Mouse (Mus musculus) neural tube, embryonic 12.5 days (tissue): ENCODE results near the gene St3gal3. TPM values are rescaled to one million over a fixed set of nuclear protein-coding genes. Genes with fewer than 3 reads are reported as not detected.

Experiments
- ATAC-seq: fragments of 200-750 bp; cut with Nextera tagmentation; 2 replicates; pipeline ENCODE4 v1.8.0; 2017; ENCODE audit warnings: low read depth, mild to moderate bottlenecking, moderate TSS enrichment, moderate library complexity; ENCODE audit not compliant: low FRiP score
- H3K27ac ChIP-seq: fragments of 300-500 bp; sonication (generic); 2 replicates; pipeline ENCODE4 v1.5.1; 2016
- H3K27me3 ChIP-seq: fragments of 300-500 bp; sonication (generic); replicated peaks from 2 replicates; pipeline ENCODE4 v1.6.1; 2016; ENCODE audit warnings: mild to moderate bottlenecking
- H3K36me3 ChIP-seq: fragments of 300-500 bp; sonication (generic); 2 replicates; pipeline ENCODE4 v1.6.1; 2016; ENCODE audit warnings: mild to moderate bottlenecking
- H3K4me1 ChIP-seq: fragments of 300-500 bp; sonication (generic); 2 replicates; pipeline ENCODE4 v1.6.1; 2016
- H3K4me2 ChIP-seq: fragments of 300-500 bp; sonication (generic); replicated peaks from 2 replicates; pipeline ENCODE4 v1.6.1; 2016; ENCODE audit warnings: mild to moderate bottlenecking
- H3K4me3 ChIP-seq: fragments of 300-500 bp; sonication (generic); 2 replicates; pipeline ENCODE4 v1.5.1; 2016
- H3K9ac ChIP-seq: fragments of 300-500 bp; sonication (generic); 2 replicates; pipeline ENCODE4 v1.6.1; 2016; ENCODE audit warnings: mild to moderate bottlenecking
- H3K9me3 ChIP-seq: fragments of 300-500 bp; sonication (generic); 2 replicates; pipeline ENCODE4 v1.6.1; 2016; ENCODE audit warnings: mild to moderate bottlenecking
- WGBS: fragments of 180-500 bp; shearing (Covaris S2); methylation state at CpG from one replicate; pipeline ENCODE4 v1.1.7; 2016; 5-methylcytosine and 5-hydroxymethylcytosine counted together
- polyA plus RNA-seq: library from polyadenylated mRNA; unstranded; fragments of >200 nt; fragmentation: Nextera tagmentation; extraction: Ambion mirVana; gene quantifications from 2 replicates; pipeline ENCODE4 v1.2.1, GENCODE M21; 2016

St3gal3 gene
- polyA plus RNA-seq, 1 experiment from 2014 or later, result 9.4 TPM

DNA sequence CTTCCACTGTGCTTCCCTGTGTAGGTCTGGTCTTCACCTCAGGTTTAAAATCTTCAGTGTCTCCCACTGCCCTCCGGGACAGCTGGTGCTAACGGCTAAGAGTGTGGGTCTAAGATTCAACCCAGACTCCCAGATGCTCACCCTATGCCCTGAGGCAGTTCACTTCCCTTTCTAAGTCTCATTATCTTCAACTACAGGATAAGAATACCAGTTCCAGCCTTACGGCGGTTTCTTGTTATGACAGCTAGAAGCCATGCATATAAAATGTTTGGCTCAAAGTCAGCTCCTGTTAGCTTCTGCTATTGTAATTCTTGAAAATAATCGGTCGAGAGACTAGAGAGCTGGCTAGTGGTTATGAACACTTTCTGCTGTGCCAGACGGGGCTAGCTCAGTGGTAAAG lies 187.2 kb downstream of the St3gal3 start:
- Histone ChIP-seq H3K9ac (no peak overlapping the region), H3K4me3 (no peak overlapping the region), H3K36me3 (peaks cover 6% of the 10 kb centered on the region), H3K9me3 (0 out of 2 replicates have a peak, but pooled peaks cover 6% of the 10 kb centered on the region), H3K4me2 (no peak overlapping the region), H3K4me1 (peaks cover 11% of the 10 kb centered on the region), H3K27me3 (no peaks in the 10 kb centered on the region), H3K27ac (no peak overlapping the region)
- WGBS, result 87% methylated on average over 7 of the region's 7 CpGs
- ATAC-seq, result no peak

DNA sequence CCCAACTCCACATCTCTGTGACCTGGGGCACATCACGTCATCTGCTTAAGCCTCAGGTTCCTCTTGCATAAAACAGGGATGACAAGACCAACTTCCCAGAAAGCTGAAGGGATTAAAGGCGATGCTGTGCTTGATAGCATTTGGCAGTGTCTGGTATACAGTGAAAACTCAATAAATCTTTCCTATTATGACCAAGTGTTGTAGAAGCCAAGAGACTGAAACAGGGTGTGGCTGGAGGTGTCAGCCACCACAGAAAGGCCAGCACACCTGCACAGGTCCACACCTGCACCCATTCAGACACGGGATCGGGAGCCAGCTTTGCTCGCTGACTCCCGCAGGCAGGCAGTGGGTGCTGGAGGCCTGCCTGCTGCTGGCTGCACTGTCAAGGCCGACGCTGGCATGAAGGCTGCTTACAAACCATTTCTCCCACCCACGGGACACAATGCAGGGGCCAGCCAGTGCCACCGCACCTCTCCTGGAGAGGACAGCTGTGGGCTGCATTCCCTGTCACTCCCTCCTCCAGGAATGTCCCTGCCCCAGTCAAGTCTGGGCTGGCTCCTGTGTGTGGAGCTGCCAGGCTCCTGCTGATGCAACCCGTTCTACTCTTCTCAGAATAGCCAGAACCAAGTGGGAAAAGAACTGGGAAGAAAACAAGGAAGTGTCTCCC lies 187.9 kb downstream of the St3gal3 start:
- H3K4me1 ChIP-seq, result peaks cover 14% of the 10 kb centered on the region
- no peaks in the 10 kb centered on the region for H3K27me3 ChIP-seq
- no peak for ATAC-seq
- H3K4me3 ChIP-seq, result no peak overlapping the region
- H3K9ac ChIP-seq, result no peak overlapping the region
- no peak overlapping the region for H3K27ac ChIP-seq
- WGBS, result 85% methylated on average over 11 of the region's 11 CpGs
- no peak overlapping the region for H3K4me2 ChIP-seq
- 0 out of 2 replicates have a peak, but pooled peaks cover 2% of the 10 kb centered on the region for H3K36me3 ChIP-seq
- no peaks in the 10 kb centered on the region for H3K9me3 ChIP-seq

DNA sequence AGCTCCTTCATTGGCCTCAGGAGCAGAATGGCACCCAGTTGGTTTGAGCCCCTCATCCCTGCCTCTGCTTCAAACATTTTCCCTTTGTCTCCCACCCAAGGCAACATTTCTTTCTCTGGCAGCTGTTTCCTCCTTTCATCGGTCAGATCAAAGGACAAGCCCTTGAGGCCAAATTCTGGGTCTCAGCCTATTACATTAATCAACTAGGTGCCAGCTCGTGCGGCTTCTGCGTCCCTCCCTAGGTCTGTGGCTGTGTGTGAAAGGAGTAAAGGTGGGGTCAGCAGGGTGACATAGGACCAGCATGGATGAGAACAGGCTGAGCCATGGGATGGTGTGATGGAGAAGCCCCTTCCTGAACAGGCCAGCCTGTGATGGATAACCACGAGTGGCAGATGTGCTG lies 191.4 kb downstream of the St3gal3 start:
- Histone ChIP-seq H3K27me3 (no peaks in the 10 kb centered on the region), H3K27ac (no peak overlapping the region), H3K36me3 (peaks cover 6% of the 10 kb centered on the region), H3K9me3 (no peaks in the 10 kb centered on the region), H3K9ac (no peak overlapping the region), H3K4me2 (no peak overlapping the region), H3K4me3 (no peak overlapping the region), H3K4me1 (peaks cover 14% of the 10 kb centered on the region)
- WGBS, result 3% methylated on average over 5 of the region's 5 CpGs
- peak; percentile 44; the same call in 1 of the 2 replicates for ATAC-seq

DNA sequence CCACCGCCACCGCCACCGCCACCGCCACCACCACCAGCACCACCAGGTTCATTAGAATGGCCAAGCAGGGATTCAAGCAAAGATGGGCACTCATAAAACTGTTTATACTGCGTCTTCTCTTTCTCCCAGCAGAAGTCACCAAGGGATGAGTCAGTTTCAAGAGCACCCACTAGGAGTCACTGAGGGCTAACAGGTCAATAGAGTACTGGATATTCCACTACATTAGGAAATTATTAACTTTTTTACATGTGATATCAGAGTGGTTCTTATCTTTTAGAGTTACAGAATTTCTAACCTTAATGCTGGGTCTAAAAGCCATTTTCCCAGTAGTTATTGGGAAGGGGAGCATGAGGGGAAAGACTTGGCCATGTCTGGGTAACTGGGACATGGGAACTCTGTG lies 197.8 kb downstream of the St3gal3 start:
- Histone ChIP-seq H3K4me1 (no peaks in the 10 kb centered on the region), H3K9me3 (no peaks in the 10 kb centered on the region), H3K4me3 (no peak overlapping the region), H3K27me3 (no peaks in the 10 kb centered on the region), H3K4me2 (no peak overlapping the region), H3K27ac (no peak overlapping the region), H3K9ac (no peak overlapping the region), H3K36me3 (peaks cover 6% of the 10 kb centered on the region)
- ATAC-seq, result no peak
- WGBS, result 98% methylated on average over 5 of the region's 5 CpGs

DNA sequence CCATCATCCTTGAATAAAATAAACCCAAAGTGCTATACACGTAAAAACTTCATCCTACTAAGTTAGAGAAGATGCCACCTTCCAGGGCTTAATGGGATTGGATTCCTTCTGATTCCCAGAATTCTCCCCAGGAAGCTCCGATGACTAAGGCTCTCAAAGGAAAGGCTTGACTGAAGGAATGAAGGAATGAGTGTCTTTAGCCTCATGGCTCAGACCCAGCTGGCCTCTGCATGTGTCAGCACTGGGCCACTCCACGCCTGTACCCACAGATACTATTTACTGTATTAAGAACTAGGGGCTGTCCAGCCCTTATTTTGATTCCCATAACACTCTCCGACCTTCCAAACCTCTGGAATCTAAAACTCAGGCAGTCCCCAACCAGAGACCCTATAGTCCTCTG lies 200.6 kb downstream of the St3gal3 start:
- Histone ChIP-seq H3K9ac (no peak overlapping the region), H3K27me3 (peaks cover 16% of the 10 kb centered on the region), H3K9me3 (no peaks in the 10 kb centered on the region), H3K4me2 (no peak overlapping the region), H3K27ac (no peak overlapping the region), H3K4me3 (no peak overlapping the region), H3K36me3 (no peaks in the 10 kb centered on the region; the same call in 1 of the 2 replicates), H3K4me1 (peaks cover 10% of the 10 kb centered on the region)
- no peak for ATAC-seq
- 91% methylated on average over 4 of the region's 4 CpGs for WGBS

DNA sequence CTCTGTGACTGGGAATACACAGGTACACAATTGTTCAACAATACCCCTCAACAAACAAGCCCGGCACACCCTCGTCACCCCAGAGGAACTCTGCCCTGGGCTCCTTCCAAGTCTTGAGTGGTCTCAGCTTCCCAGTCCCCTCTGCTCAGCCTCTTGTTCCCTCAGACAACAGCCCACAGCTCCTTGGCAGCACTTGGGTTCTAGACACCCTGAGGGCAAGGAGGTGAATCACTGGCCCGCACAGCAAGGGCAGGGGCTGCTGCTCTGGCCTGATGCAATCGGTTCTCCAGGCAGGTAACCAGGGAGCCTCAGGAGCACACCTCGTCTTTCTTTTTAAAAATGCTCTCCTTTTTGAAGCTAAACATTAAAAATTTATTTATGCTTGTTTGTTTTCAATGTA lies 201.5 kb downstream of the St3gal3 start:
- Histone ChIP-seq H3K9me3 (no peaks in the 10 kb centered on the region), H3K36me3 (no peaks in the 10 kb centered on the region; the same call in 1 of the 2 replicates), H3K4me3 (no peak overlapping the region), H3K4me2 (no peak overlapping the region), H3K27me3 (peaks cover 24% of the 10 kb centered on the region), H3K9ac (no peak overlapping the region), H3K27ac (no peak overlapping the region), H3K4me1 (peaks cover 16% of the 10 kb centered on the region)
- no peak for ATAC-seq
- 90% methylated on average over 5 of the region's 5 CpGs for WGBS

DNA sequence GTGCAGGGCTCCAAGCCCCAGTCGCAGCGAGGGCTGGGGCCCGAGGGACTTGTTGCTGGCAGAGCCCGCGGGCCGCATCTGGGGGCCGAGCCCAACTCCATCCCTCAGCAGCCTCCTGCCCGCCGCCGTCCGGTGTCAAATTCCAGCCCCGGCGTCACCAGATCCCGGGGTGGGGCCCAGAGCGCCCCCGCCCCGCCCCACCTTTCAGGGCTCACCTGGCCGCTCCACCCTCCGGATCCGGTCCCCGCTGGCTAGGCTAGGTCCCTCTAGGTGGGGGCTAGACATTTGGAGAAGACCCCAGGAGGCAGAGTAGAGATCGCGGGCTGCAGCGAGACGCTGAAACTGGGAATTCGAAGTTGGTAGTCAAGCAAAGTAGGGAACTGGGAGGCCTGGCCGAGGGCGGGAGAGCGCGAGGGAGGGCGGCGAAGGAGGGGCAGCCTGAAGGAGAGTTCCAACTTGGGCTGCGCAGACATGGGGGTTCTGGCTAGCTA lies 205.3 kb downstream of the St3gal3 start, which contains the start of gene Artn:
Artn (minus strand) TSS at position 373 of the 491 bp plus-strand sequence.
- no peak for ATAC-seq
- H3K9ac ChIP-seq, result peak within 1 kb of the TSS; percentile 13; the same call in 1 of the 2 replicates
- H3K4me2 ChIP-seq, result peak within 1 kb of the TSS; percentile 62
- H3K27me3 ChIP-seq, result peaks cover 55% of the 10 kb centered on the region
- H3K27ac ChIP-seq, result no peak within 1 kb of the TSS
- no peaks in the 10 kb centered on the region; the same call in 1 of the 2 replicates for H3K36me3 ChIP-seq
- H3K4me1 ChIP-seq, result peaks cover 34% of the 10 kb centered on the region
- peak within 1 kb of the TSS; percentile 31 for H3K4me3 ChIP-seq
- no peaks in the 10 kb centered on the region for H3K9me3 ChIP-seq
- WGBS, result under 1% methylated on average over 33 of the region's 33 CpGs

DNA sequence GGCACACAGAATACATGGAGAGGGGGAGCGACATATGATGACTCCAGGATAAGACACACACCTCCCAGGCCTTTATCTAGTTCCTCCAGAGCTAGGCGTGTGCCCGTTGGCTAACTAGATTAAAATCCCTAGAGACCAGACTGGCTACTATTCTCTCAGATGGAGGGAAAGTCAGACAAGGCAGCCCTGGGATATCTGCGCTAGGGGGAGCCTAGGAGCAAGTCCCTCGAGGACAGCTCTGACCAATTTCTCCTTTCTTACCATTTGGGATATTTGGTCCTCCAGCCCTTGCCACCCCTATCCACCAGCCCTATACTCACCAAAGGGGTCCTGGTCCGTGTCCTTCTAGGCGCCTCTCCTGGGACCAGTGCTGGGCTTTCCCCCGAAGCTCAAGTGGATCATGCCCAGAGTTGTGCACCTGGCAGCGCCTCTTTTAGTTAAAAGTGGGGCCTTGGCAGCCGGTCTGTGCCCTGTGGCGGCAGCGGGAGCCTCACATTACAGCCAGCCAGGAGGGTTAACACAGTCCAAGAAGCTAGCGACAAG lies 205.9 kb downstream of the St3gal3 start:
- H3K9ac ChIP-seq, result 0 out of 2 replicates have a peak overlapping the region, but pooled peaks have one; percentile 5
- peaks cover 55% of the 10 kb centered on the region for H3K27me3 ChIP-seq
- H3K27ac ChIP-seq, result no peak overlapping the region
- H3K4me1 ChIP-seq, result peaks cover 34% of the 10 kb centered on the region
- no peak overlapping the region for H3K4me3 ChIP-seq
- peak overlapping the region; percentile 62 for H3K4me2 ChIP-seq
- no peaks in the 10 kb centered on the region for H3K9me3 ChIP-seq
- WGBS, result 4% methylated on average over 13 of the region's 13 CpGs
- no peaks in the 10 kb centered on the region; the same call in 1 of the 2 replicates for H3K36me3 ChIP-seq
- no peak; the same call in 1 of the 2 replicates for ATAC-seq

DNA sequence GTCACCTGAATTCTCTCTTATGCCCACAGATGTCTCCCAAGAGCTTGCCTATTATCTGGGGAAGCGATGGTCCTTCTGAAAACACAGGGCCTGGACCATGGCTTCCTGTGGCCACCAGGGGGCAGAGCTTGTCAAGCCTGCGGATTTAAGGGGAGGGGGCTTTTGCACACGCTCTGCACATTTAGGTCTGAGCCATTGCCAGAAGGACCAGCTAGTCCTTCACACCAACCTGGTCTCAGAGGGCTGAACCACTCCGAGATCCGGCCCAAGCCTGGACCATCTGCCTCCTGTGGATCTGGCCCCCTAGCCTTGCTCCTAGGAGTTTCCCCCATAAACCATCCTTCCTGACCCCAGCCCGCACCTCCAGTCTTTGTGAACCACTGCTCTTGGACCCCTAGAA lies 206.5 kb downstream of the St3gal3 start:
- peak; percentile 35; the same call in 1 of the 2 replicates for ATAC-seq
- no peaks in the 10 kb centered on the region for H3K9me3 ChIP-seq
- peaks cover 34% of the 10 kb centered on the region for H3K4me1 ChIP-seq
- WGBS, result 16% methylated on average over 6 of the region's 6 CpGs
- no peak overlapping the region for H3K9ac ChIP-seq
- H3K36me3 ChIP-seq, result no peaks in the 10 kb centered on the region; the same call in 1 of the 2 replicates
- no peak overlapping the region for H3K4me3 ChIP-seq
- H3K27me3 ChIP-seq, result peaks cover 55% of the 10 kb centered on the region
- peak overlapping the region; percentile 62 for H3K4me2 ChIP-seq
- no peak overlapping the region for H3K27ac ChIP-seq

DNA sequence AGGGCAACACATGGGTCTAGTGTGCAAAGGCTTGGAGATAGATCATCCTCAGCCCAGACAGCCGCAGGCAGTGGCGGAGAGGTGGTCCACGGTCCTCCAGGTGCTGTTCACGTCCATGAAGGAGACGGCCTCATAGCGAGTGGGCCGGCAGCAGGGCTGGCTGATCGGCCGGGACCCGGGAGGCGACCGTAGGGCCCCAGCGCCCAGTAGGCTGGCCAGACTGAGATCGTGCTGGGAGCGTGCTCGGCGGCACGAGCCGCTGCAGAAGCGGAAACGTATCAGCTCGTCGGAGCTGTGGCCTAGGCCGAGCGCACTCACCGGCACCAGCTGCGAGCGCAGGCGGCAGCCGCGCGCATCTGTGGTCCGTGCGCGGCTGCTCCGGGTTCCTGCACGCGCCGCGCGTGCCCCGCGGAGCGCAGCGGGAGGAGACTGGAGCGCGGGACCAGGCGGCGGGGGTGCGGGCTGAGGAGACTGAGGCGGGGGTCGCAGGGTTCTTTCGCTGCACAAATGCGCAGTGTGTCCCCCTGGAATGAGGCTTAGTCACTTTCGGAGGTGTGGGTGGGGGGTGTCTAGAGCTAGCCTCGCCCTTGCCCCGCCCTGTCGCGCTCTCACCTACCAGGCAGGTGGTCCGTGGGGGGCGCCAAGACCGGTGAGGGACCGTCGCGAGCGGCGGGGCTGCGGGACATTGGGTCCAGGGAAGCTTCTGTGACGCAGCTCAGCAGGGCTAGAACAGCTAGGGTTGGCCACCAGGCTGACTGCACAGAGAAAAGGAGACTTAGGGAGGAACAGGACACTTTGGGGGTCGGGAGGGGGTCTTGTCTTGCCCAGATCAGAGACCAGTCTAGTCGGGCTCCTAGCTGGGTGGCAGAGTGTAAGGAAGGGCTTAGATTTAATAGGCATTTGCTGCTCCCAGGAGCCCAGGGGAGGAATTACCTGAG lies 207.9 kb downstream of the St3gal3 start:
- peak; percentile 55 for ATAC-seq
- Histone ChIP-seq H3K27ac (no peak overlapping the region; the same call in 1 of the 2 replicates), H3K9me3 (no peaks in the 10 kb centered on the region), H3K4me3 (peak overlapping the region; percentile 46), H3K36me3 (no peaks in the 10 kb centered on the region), H3K4me2 (peak overlapping the region; percentile 84), H3K4me1 (peaks cover 34% of the 10 kb centered on the region), H3K9ac (peak overlapping the region; percentile 60), H3K27me3 (peaks cover 63% of the 10 kb centered on the region)
- 1% methylated on average over 71 of the region's 71 CpGs for WGBS

DNA sequence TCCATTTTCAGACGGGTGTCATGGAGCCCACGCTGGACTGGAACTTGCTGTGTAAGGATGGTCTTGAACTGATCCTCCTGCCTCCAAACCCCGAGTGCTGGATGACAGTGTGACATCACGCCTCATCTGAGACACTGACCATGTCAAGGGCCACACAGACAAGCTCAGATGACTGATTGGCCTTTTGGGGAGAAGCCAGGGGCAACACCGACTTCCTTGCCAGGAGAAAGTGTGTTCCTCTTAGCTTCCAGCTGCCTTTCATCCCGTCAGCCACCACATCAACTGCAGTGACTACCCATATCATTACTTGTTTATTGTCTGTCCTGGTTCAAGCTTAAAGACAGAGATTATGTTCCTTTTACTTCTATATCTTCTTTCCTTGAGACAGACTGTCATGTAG lies 209.8 kb downstream of the St3gal3 start:
- WGBS, result 75% methylated on average over 5 of the region's 6 CpGs
- no peaks in the 10 kb centered on the region for H3K9me3 ChIP-seq
- H3K9ac ChIP-seq, result no peak overlapping the region
- no peak for ATAC-seq
- H3K4me3 ChIP-seq, result no peak overlapping the region
- H3K27ac ChIP-seq, result no peak overlapping the region
- H3K27me3 ChIP-seq, result peaks cover 56% of the 10 kb centered on the region
- peaks cover 33% of the 10 kb centered on the region for H3K4me1 ChIP-seq
- H3K4me2 ChIP-seq, result no peak overlapping the region
- no peaks in the 10 kb centered on the region for H3K36me3 ChIP-seq

DNA sequence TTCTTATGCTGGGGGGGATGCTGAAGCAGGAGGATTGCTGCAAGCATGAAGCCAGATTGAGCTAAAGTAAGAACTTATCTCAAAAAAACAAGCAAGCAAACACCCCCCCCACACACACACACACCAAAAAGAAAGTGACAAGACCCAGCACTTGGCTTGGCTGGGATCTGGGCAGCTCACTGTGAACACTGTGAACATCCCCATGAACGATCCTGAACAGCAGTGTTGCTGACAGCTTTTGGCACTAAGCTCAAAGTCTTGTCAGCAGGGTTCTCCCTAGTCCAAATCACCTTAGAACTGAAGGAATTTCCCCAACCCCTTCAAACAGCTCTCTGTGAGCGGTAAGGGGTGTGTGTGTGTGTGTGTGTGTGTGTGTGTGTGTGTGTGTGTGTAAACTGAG lies 211.3 kb downstream of the St3gal3 start:
- H3K9me3 ChIP-seq, result no peaks in the 10 kb centered on the region
- ATAC-seq, result no peak
- no peak overlapping the region for H3K4me3 ChIP-seq
- H3K36me3 ChIP-seq, result no peaks in the 10 kb centered on the region
- no peak overlapping the region for H3K4me2 ChIP-seq
- WGBS, result 64% methylated on average over 2 of the region's 2 CpGs
- peaks cover 19% of the 10 kb centered on the region for H3K4me1 ChIP-seq
- H3K27me3 ChIP-seq, result peaks cover 42% of the 10 kb centered on the region
- no peak overlapping the region for H3K9ac ChIP-seq
- H3K27ac ChIP-seq, result no peak overlapping the region
